Mouse (Mus musculus) testis, adult 2 months (tissue): Measurements from ENCODE around the gene Rbfox1.

Experiments used
- CTCF ChIP-seq: fragments of 200-500 bp; IDR thresholded peaks from 2 replicates; pipeline ENCODE4 v1.5.1; 2012; ENCODE audit warnings: low read depth, mild to moderate bottlenecking, inconsistent platforms, low read length, moderate library complexity; ENCODE audit not compliant: control insufficient read depth, insufficient read depth, insufficient replicate concordance
- POLR2A ChIP-seq: fragments of 200-500 bp; IDR thresholded peaks from 2 replicates; pipeline ENCODE4 v1.6.1; 2012; ENCODE audit warnings: low read depth, mild to moderate bottlenecking, inconsistent platforms, low read length, moderate library complexity; ENCODE audit not compliant: control insufficient read depth

DNA sequence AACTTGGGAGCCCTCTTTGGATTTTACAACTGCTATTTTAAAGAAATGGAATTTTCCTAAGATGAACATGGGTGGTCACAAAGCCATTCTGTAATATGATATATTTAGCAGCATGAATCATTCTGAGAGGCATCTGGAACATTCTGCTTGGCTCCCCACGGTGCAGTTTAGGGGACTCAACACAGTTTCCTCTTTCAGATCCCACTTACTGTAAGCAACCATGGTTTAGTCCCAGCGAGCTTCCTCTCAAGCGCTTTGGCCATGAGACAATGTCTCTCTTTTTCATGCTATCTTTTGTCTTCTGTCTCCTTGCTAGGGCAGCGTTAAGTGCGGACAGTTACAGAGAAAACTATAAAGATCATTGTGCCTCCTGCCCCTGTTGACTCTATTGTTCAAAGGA lies 1394.4 kb downstream of the Rbfox1 start:
- TF ChIP-seq CTCF (no peak), POLR2A (no peak)
